Mouse (Mus musculus) forelimb bud, embryonic 11.5 days (tissue): ENCODE measurements around the gene St3gal5.
"Not testable (repeated sequence)": the region's sequence is repeated elsewhere in the genome, so short reads cannot be mapped to it uniquely, and the experiment has no call there.

ENCODE experiments used
- DNase-seq: peaks from one replicate; pipeline ENCODE4 v3.0.0-alpha.2; 2012; ENCODE audit warnings: low read depth, low spot score

St3gal5 gene

GRCm38 (mm10) chr6:72097181-72097995 is at the start of gene St3gal5:
TSS of gene St3gal5 (plus strand) at chr6:72097592.
- peak; percentile 84 for DNase-seq

DNA sequence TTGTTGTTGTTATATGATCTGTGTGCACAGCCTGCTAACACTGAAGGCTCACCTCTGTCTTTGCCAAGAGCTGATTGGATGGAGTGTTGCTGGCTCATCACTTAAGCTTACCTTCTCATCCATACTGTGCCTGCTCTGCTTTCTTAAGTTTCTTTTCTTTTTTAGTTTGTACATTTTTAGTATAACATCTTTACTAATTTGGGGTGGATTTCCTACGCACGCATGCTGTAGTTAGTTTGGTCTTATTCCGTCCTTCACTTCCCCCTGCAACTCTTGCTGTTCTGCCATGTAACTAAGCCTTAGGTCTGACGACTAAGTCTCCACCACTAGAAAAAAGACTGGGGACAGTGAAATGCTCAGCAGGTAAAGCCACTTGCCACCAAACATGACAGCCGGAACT is 48.7 kb upstream of the St3gal5 start:
- no peak for DNase-seq

DNA sequence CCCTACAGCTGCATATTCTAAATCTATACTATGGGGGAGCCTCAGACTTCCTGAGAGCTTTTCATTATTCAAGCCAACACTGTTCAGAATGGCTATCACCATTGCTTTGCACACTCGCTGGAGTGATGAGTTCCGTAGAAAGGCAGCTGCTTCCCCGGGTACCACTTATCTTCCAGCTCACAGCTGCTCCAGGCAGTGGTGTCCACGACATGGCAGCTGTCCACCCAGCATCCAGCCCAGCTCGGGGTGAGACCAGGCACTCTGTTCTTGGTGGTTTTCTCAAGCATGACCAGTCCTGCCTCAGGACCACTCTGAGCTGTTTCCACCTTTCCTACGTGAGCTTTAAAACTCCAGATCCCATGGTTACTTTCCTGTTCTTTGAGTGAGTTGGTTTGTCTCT is 47.5 kb upstream of the St3gal5 start:
- DNase-seq: no peak

GRCm38 (mm10) chr6:72050827-72051226 is 46.6 kb upstream of the St3gal5 start:
- no peak for DNase-seq

- no peak for DNase-seq
Observed at GRCm38 (mm10) chr6:72051247-72051646, 46.1 kb upstream of the St3gal5 start.

DNA sequence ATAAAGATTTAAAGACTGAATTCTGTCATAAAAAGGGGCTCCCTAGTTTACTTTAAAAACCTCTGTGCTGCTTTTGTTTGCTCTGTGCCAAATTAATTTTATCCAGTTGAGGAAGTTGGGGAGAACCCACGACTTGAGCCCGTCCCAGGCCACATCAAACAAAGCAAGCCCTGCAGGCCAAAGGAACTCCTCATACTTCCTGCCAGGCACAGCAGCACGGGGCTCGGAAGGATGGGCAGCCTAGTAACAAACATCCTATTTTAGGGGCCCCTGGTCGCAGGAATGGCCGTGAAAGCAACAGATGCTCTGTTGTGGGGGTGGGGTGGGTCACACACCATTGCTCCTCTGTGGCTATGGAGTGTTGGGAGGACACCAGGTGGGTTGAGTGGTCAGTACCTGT is 45.6 kb upstream of the St3gal5 start:
- no peak for DNase-seq

GRCm38 (mm10) chr6:72056548-72056947 is 40.8 kb upstream of the St3gal5 start:
- no peak for DNase-seq

DNA sequence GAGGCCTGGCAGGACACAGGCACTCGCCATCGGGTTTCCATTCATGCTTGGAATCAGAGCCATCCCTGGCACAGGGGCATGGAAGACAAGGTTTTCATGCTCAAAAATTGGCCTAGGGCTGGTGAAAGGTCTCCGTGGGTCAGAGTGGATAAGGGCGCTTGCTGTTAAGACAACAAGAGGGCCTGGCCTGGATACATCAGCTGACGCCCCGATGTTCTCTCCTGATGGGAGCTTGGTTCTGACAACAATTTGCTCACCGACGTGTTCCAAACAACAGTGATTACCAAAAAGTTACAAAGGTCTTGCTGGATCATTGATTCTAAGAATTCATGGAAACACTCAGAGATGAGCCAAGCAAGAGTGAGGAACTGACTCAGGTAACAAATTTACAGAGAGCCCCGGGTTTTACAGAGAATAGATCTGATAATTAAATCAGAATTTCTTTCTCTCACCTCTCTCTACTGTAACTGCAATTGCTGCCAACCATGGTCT is 38.9 kb upstream of the St3gal5 start:
- DNase-seq: no peak

DNA sequence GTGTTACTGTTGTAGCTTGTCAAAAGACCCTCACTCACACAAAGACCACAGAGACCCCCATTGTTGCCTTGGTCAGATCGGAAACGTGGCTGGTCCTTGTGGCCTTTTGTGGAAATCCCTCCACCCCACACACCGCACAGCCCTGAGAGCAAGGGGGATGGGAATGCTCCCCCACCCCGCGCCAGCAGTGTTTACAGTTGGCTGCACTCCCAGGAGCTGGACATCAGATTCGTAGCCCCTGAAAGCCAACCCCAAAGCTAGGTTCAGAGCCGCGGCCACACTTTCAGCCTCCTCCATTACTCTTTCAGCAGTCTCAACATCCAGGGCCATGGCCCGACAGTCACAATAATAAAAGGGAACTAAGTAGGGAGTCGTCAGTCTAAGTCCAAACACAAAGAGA is 36.7 kb upstream of the St3gal5 start:
- DNase-seq: not testable (repeated sequence)

- DNase-seq: no peak
Observed at GRCm38 (mm10) chr6:72063718-72064117, 33.7 kb upstream of the St3gal5 start.

- no peak for DNase-seq
Observed at GRCm38 (mm10) chr6:72065988-72066387, 31.4 kb upstream of the St3gal5 start.

GRCm38 (mm10) chr6:72068436-72068835 is 29.0 kb upstream of the St3gal5 start:
- DNase-seq: no peak

- DNase-seq: no peak
Observed at GRCm38 (mm10) chr6:72071281-72071870, 26.0 kb upstream of the St3gal5 start.

GRCm38 (mm10) chr6:72073781-72074180 is 23.6 kb upstream of the St3gal5 start:
- DNase-seq: no peak

DNA sequence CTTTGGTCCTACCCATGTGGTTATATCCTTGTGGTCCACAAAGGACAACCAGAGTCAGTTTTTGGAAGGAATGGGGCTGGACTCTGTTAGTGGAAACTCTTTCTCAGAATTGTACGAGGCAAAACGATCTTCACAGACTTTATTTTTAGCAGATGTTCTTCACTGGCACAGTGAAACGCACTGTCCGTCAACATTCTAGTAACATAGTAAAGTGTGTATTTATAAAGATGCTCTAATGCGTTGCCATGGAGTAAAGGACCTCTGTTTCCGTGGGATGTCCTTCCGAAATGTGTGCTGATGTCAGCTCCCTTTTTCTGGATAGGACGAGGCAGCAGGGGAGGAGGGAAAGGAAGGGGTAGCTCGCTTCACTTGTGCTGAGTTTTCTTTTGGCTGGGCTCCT is 20.9 kb upstream of the St3gal5 start:
- DNase-seq: no peak

GRCm38 (mm10) chr6:72078178-72078577 is 19.2 kb upstream of the St3gal5 start:
- DNase-seq: no peak

DNA sequence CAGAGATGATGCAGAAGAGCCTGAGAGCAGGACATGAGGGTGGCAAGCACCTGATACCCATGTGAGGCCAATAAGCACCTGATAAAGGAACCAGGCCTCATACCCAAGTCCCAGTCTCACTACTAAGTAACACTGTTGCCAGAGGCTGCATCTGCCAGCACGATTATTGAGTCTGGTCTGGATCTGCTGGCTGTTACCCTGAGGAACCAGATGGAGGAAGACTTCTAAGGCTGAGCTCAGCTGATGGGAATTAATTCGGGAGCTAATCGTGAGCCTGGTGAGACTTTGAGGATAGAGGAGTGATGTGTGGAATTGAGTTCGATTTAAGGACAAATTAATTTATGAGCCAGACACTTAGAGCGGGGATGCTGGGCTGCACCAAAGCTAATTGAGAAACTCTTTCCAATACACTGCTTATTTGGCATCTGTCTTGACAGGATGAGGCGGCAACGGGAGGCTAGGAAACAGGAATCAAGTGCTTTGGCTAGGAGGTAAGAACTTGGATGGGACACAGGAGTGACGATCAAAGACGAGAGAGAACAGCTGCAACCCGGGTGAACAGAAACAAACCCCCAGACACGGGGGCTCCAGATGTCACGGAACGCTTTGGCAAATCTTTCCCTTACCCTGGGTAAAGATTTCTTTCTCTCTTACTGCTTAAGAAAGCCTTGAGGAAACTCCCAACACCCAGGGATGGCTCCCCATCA is 15.9 kb upstream of the St3gal5 start:
- DNase-seq: no peak

DNA sequence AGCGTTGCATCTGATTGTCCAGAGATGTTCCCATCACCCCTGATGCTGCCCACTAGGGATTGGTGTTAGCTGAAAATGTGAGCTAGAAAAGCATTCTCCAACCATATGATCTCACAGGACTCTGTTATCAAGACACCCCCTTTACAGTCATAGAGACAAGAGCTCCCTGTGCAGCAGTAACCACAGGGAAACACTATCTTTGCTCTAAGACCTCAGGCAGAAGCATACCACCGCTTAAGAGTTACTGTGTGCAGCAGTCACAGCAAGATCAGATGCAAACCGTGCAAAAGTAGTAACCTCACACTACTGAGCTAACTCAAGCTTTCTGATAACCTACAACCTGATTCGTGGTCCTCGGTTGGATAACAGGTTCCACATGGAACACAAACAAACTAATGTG is 10.0 kb upstream of the St3gal5 start:
- DNase-seq: no peak

- peak; percentile 32 for DNase-seq
Observed at GRCm38 (mm10) chr6:72089865-72090264, 7.5 kb upstream of the St3gal5 start.

DNA sequence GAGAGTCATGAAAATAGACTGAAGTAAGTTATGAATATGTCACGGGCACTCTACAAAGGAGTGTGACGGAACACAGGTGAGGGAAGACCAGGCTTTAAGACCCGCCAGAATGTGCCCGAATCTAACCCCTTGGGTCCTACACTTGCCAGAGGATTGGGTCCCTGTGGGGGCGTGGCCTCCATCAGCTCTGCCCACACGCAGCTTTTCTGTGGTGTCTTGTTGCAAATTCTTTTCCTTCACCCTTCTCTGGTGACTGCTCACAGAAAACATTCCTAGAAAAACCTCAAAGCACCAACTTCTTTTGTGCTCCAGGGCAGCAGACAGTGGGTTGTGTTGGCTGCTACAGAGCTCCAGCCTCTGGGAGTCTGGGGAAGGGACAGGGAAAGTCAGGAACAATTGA is 6.4 kb upstream of the St3gal5 start:
- peak; percentile 67 for DNase-seq

GRCm38 (mm10) chr6:72093121-72093520 is 4.3 kb upstream of the St3gal5 start:
- no peak for DNase-seq

DNA sequence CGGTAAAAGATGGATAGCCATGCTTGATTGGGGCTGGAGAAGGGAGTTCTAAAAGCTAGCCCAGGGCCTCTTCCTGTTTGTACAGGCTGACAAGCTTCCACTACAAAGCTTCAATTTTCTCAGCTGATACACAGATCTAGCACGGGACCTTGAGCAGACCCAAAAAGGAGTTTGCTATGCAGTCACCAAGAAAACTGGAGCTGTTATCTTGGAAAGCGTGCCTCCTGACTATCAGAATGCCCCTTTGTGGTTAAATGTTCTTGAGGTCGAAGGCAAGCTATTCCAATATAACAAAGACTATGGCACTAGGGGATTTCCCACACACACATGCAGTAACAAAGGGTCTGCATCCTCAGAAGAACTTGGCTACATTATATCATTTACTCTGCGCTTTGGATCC is 1.2 kb upstream of the St3gal5 start:
- no peak for DNase-seq

DNA sequence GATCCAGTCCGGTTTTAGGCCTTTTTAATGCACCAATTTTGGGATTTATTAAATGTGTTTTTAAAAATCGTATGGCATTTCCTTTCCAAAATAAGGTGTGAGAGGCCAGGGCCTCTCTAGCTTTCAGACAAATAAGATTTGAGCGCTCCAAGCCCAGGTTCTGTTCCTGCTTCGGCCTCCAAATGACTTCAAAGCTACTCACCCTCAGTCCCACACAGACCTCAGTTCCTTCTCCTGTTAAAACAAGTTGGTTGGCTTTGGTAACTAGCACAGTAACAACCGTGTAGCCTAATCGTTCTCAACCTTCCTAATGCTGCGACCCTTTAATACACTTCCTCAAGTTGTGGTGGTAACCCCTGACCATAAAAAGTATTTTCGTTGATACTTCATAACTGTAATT is 723 bp upstream of the St3gal5 start:
- no peak for DNase-seq
